Mouse (Mus musculus) limb, embryonic 14.5 days (tissue): ENCODE data around the gene Kif26a. TPM values are rescaled to one million over a fixed set of nuclear protein-coding genes. Genes with fewer than 3 reads are reported as not detected.

ENCODE experiments used
- ATAC-seq: fragments of 200-750 bp; cut with Nextera tagmentation; 2 replicates; pipeline ENCODE4 v1.8.0; 2017; ENCODE audit warnings: low read depth, moderate number of reproducible peaks, moderate TSS enrichment; ENCODE audit not compliant: low FRiP score
- DNase-seq: peaks from one replicate; pipeline ENCODE4 v3.0.0-alpha.2; 2015; ENCODE audit warnings: low spot score
- H3K27ac ChIP-seq: fragments of 300-500 bp; sonication (generic); replicated peaks from 2 replicates; pipeline ENCODE4 v1.5.1; 2014; ENCODE audit warnings: low read depth, mild to moderate bottlenecking, low read length, moderate library complexity, mixed read lengths
- H3K27me3 ChIP-seq: fragments of 300-500 bp; sonication (generic); 2 replicates; pipeline ENCODE4 v1.6.1; 2014; ENCODE audit warnings: low read length, mixed read lengths; ENCODE audit not compliant: control insufficient read depth, insufficient read depth
- H3K36me3 ChIP-seq: fragments of 300-500 bp; sonication (generic); 2 replicates; pipeline ENCODE4 v1.6.1; 2014; ENCODE audit warnings: mild to moderate bottlenecking, low read length, moderate library complexity, mixed read lengths; ENCODE audit not compliant: control insufficient read depth, insufficient read depth
- H3K4me1 ChIP-seq: fragments of 300-500 bp; sonication (generic); 2 replicates; pipeline ENCODE4 v1.6.1; 2014; ENCODE audit warnings: antibody characterized with exemption, low read length, mixed read lengths; ENCODE audit not compliant: control insufficient read depth, insufficient read depth
- H3K4me2 ChIP-seq: fragments of 300-500 bp; sonication (generic); replicated peaks from 2 replicates; pipeline ENCODE4 v1.6.1; 2014; ENCODE audit warnings: low read depth, mild to moderate bottlenecking, low read length, moderate library complexity; ENCODE audit not compliant: severe bottlenecking
- H3K4me3 ChIP-seq: fragments of 300-500 bp; sonication (generic); replicated peaks from 2 replicates; pipeline ENCODE4 v1.5.1; 2014; ENCODE audit warnings: low read length
- H3K9ac ChIP-seq: fragments of 300-500 bp; sonication (generic); 2 replicates; pipeline ENCODE4 v1.6.1; 2014; ENCODE audit warnings: mild to moderate bottlenecking, low read depth, low read length, moderate library complexity; ENCODE audit not compliant: severe bottlenecking
- H3K9me3 ChIP-seq: fragments of 300-500 bp; sonication (generic); 2 replicates; pipeline ENCODE4 v1.6.1; 2016; ENCODE audit warnings: low read length; ENCODE audit not compliant: control insufficient read depth
- POLR2A ChIP-seq: fragments of 200-500 bp; IDR thresholded peaks from 2 replicates; pipeline ENCODE4 v1.8.0; 2012; ENCODE audit warnings: inconsistent platforms, mild to moderate bottlenecking, moderate library complexity, borderline replicate concordance; ENCODE audit not compliant: insufficient read depth, insufficient read length; ENCODE audit errors: extremely low read depth
- WGBS: fragments of 180-500 bp; shearing (Covaris S2); extraction: QIAGEN DNeasy Blood & Tissue Kit; methylation state at CpG from one replicate; pipeline ENCODE4 v1.1.7; 2014; 5-methylcytosine and 5-hydroxymethylcytosine counted together
- polyA plus RNA-seq, 2 experiments: library from polyadenylated mRNA; depleted of rRNA in 1 of 2; stranded (reverse) in 1 of 2; unstranded in 1 of 2; fragments of >200 nt; fragmentation: Nextera tagmentation in 1 of 2; extraction: Ambion mirVana in 1 of 2; gene quantifications; 2 replicates each; pipeline versions ENCODE4 v1.2.1 to v1.2.3; 2012 to 2014

Kif26a gene
- polyA plus RNA-seq (2012; rRNA removed), result 21.6 and 29.1 TPM in 2 replicates
- 6.2 and 7.0 TPM in 2 replicates for polyA plus RNA-seq (2014; fragmentation: Nextera tagmentation; extraction: Ambion mirVana)

GRCm38 (mm10) chr12:112145875-112146651 lies at the start of gene Kif26a:
TSS of gene Kif26a (plus strand) at chr12:112146208.
- DNase-seq (peak; percentile 83), ATAC-seq (peak; percentile 86)
- H3K9ac ChIP-seq, result peak within 1 kb of the TSS; percentile 69
- peak within 1 kb of the TSS; percentile 16; the same call in 1 of the 2 replicates for H3K27ac ChIP-seq
- peaks cover 42% of the 10 kb centered on the region for H3K27me3 ChIP-seq
- H3K4me3 ChIP-seq, result peak within 1 kb of the TSS; percentile 52
- no peaks in the 10 kb centered on the region for H3K36me3 ChIP-seq
- H3K4me1 ChIP-seq, result peaks cover 50% of the 10 kb centered on the region
- peak within 1 kb of the TSS; percentile 88 for H3K4me2 ChIP-seq
- under 1% methylated on average over 59 of the region's 68 CpGs for WGBS
- TF ChIP-seq POLR2A, result peak; percentile 66; the same call in 1 of the 2 replicates
- H3K9me3 ChIP-seq, result no peaks in the 10 kb centered on the region

GRCm38 (mm10) chr12:112096733-112097117 lies 49.3 kb upstream of the Kif26a start:
- Histone ChIP-seq H3K9me3 (no peaks in the 10 kb centered on the region), H3K4me1 (no peaks in the 10 kb centered on the region), H3K27me3 (no peaks in the 10 kb centered on the region), H3K9ac (no peak overlapping the region), H3K4me2 (no peak overlapping the region), H3K4me3 (no peak overlapping the region), H3K36me3 (no peaks in the 10 kb centered on the region), H3K27ac (no peak overlapping the region)
- ATAC-seq (no peak), DNase-seq (no peak)
- no peak for TF ChIP-seq POLR2A
- 84% methylated on average over 8 of the region's 8 CpGs for WGBS

- ATAC-seq, result no peak
- no peaks in the 10 kb centered on the region for H3K4me1 ChIP-seq
- DNase-seq, result no peak
- H3K9me3 ChIP-seq, result no peaks in the 10 kb centered on the region
- no peak overlapping the region for H3K4me2 ChIP-seq
- H3K9ac ChIP-seq, result no peak overlapping the region
- 66% methylated on average over 4 of the region's 4 CpGs for WGBS
- TF ChIP-seq POLR2A, result no peak
- no peaks in the 10 kb centered on the region for H3K36me3 ChIP-seq
- H3K4me3 ChIP-seq, result no peak overlapping the region
- no peak overlapping the region for H3K27ac ChIP-seq
- H3K27me3 ChIP-seq, result no peaks in the 10 kb centered on the region
These were observed 45.9 kb upstream of the Kif26a start for GRCm38 (mm10) chr12:112100106-112100505.

DNA sequence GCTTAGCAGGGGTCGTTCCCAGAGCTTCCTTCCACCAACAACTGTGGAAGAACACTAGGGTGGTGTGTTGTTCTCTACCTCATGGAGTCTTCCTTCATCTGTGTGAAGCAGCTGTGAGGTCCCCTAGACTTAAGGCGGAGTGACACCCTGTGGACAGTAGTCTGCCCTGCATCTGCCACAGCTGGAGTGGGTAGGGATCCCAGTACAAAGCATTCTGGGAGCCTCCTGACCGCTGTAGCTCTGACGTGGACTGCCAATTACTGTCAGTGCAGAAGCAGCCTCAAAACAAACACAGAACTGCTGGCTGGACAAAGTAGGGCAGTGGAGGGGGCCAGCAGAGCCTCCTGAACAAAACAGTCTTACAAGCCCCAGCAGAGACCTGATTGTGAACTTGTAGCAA lies 45.0 kb upstream of the Kif26a start:
- ATAC-seq, result no peak
- no peak for DNase-seq
- no peaks in the 10 kb centered on the region for H3K4me1 ChIP-seq
- no peak overlapping the region for H3K4me2 ChIP-seq
- H3K4me3 ChIP-seq, result no peak overlapping the region
- no peaks in the 10 kb centered on the region for H3K9me3 ChIP-seq
- 39% methylated on average over 4 of the region's 4 CpGs for WGBS
- no peaks in the 10 kb centered on the region for H3K27me3 ChIP-seq
- H3K36me3 ChIP-seq, result no peaks in the 10 kb centered on the region
- TF ChIP-seq POLR2A, result no peak
- no peak overlapping the region for H3K9ac ChIP-seq
- no peak overlapping the region for H3K27ac ChIP-seq

GRCm38 (mm10) chr12:112103179-112103578 lies 42.8 kb upstream of the Kif26a start:
- 86% methylated on average over 5 of the region's 5 CpGs for WGBS
- no peak overlapping the region for H3K27ac ChIP-seq
- ATAC-seq (no peak), DNase-seq (no peak)
- TF ChIP-seq POLR2A, result no peak
- no peak overlapping the region for H3K4me2 ChIP-seq
- H3K27me3 ChIP-seq, result no peaks in the 10 kb centered on the region
- H3K4me1 ChIP-seq, result peaks cover 7% of the 10 kb centered on the region
- no peak overlapping the region for H3K9ac ChIP-seq
- H3K4me3 ChIP-seq, result no peak overlapping the region
- no peaks in the 10 kb centered on the region for H3K36me3 ChIP-seq
- H3K9me3 ChIP-seq, result no peaks in the 10 kb centered on the region
